Mouse (Mus musculus) heart, embryonic 13.5 days (tissue): ENCODE data around the gene Slit3. TPM values are rescaled to one million over a fixed set of nuclear protein-coding genes. Genes with fewer than 3 reads are reported as not detected.

Experiments used
- ATAC-seq: fragments of 200-750 bp; cut with Nextera tagmentation; 2 replicates; pipeline ENCODE4 v1.8.0; 2017; ENCODE audit warnings: moderate TSS enrichment; ENCODE audit not compliant: insufficient number of reproducible peaks, low FRiP score, low TSS enrichment; ENCODE audit errors: extremely low read depth
- H3K27ac ChIP-seq: fragments of 300-500 bp; sonication (generic); replicated peaks from 2 replicates; pipeline ENCODE4 v1.5.1; 2015; ENCODE audit warnings: moderate library complexity, mild to moderate bottlenecking, inconsistent platforms
- H3K27me3 ChIP-seq: fragments of 300-500 bp; sonication (generic); replicated peaks from 2 replicates; pipeline ENCODE4 v1.6.1; 2015; ENCODE audit warnings: mild to moderate bottlenecking, inconsistent platforms
- H3K36me3 ChIP-seq: fragments of 300-500 bp; sonication (generic); 2 replicates; pipeline ENCODE4 v1.6.1; 2015; ENCODE audit warnings: mild to moderate bottlenecking, inconsistent platforms
- H3K4me1 ChIP-seq: fragments of 300-500 bp; sonication (generic); 2 replicates; pipeline ENCODE4 v1.6.1; 2015; ENCODE audit warnings: inconsistent platforms
- H3K4me2 ChIP-seq: fragments of 300-500 bp; sonication (generic); 2 replicates; pipeline ENCODE4 v1.6.1; 2015; ENCODE audit warnings: inconsistent platforms, mild to moderate bottlenecking, moderate library complexity
- H3K4me3 ChIP-seq: fragments of 300-500 bp; sonication (generic); 2 replicates; pipeline ENCODE4 v1.5.1; 2015; ENCODE audit warnings: moderate library complexity, mild to moderate bottlenecking, inconsistent platforms
- H3K9ac ChIP-seq: fragments of 300-500 bp; sonication (generic); 2 replicates; pipeline ENCODE4 v1.6.1; 2015; ENCODE audit warnings: inconsistent platforms, mild to moderate bottlenecking, moderate library complexity
- H3K9me3 ChIP-seq: fragments of 300-500 bp; sonication (generic); 2 replicates; pipeline ENCODE4 v1.6.1; 2016; ENCODE audit warnings: inconsistent platforms
- WGBS: fragments of 180-500 bp; shearing (Covaris S2); methylation state at CpG from one replicate; pipeline ENCODE4 v1.1.7; 2015; ENCODE audit warnings: mixed read lengths; 5-methylcytosine and 5-hydroxymethylcytosine counted together
- polyA plus RNA-seq: library from polyadenylated mRNA; unstranded; fragments of >200 nt; fragmentation: Nextera tagmentation; extraction: Ambion mirVana; gene quantifications from 2 replicates; pipeline ENCODE4 v1.2.1, GENCODE M21; 2015

The Slit3 gene
- polyA plus RNA-seq, 1 experiment from 2014 or later = 12.5 TPM

DNA sequence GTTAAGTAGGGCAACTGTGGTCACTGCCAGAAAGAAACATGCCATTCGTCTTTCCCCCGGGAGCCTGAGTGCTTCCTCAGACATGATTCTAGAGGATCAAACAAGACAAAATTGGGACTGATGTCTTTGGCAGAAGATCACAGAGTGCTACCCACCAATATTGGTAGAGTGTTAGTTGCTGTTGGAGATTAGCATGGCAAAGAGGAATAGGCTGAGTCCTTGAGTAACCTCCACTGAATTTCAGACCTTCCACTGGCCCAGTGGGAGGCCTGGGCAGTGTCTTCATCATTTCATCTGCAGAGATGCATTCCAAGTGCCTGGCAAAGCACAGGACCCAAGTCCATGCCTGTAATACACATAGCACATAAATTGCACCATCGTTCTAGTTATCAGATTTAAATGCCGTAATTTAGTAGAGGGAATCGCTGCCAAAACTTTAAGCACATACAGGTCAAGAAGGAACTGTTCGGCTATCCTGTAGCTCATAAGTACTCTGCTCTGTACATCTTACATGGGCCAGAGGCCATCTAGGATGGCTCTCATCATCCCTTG lies 77.6 kb downstream of the Slit3 start:
- Histone ChIP-seq H3K36me3 (no peaks in the 10 kb centered on the region), H3K9me3 (no peaks in the 10 kb centered on the region), H3K4me2 (no peak overlapping the region), H3K27ac (no peak overlapping the region), H3K9ac (no peak overlapping the region), H3K4me3 (no peak overlapping the region), H3K4me1 (peaks cover 6% of the 10 kb centered on the region; the same call in 1 of the 2 replicates), H3K27me3 (no peaks in the 10 kb centered on the region)
- ATAC-seq = no peak
- 85% methylated on average over 6 of the region's 6 CpGs for WGBS

DNA sequence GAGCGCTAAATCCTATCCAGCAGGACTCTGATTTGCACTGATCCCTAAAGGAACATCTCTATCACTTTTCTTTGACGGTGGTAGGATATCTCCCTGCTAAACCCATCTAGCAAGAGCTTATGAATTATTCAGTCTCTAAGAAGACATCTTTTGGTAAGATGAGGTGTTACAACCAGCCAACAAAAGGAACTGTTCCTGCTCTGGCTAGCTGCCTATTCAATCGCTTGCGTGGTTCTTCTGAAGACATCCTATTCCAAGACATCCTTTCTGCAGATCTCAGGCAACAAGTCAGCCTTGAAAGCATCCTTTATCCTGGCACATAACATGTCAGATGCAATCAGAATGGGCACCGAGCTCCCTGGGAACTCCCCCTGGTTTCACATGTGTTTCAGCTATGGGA lies 81.3 kb downstream of the Slit3 start:
- Histone ChIP-seq H3K9ac (no peak overlapping the region), H3K27me3 (no peaks in the 10 kb centered on the region), H3K9me3 (no peaks in the 10 kb centered on the region), H3K4me1 (peaks cover 6% of the 10 kb centered on the region; the same call in 1 of the 2 replicates), H3K4me2 (no peak overlapping the region), H3K27ac (no peak overlapping the region), H3K36me3 (no peaks in the 10 kb centered on the region), H3K4me3 (no peak overlapping the region)
- 72% methylated on average over 5 of the region's 5 CpGs for WGBS
- no peak for ATAC-seq

DNA sequence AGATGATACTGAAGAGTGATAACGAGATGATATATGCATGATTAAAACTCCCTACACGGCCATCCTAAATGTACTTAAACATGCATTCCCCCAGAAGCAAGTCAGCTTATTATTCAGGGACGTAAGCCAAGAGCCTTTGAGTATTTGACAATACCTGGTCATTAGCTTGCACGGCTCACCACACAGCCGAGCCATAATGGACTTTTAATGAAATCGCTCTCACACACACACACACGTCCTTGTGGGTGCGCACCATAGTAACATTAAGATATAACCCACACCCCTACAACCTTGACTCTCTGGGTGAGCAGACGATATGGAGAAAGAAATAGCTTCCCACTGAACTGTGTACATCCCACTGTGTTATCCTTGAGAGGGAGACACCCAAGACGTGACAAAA lies 82.6 kb downstream of the Slit3 start:
- Histone ChIP-seq H3K4me1 (peaks cover 6% of the 10 kb centered on the region; the same call in 1 of the 2 replicates), H3K4me2 (no peak overlapping the region), H3K9me3 (no peaks in the 10 kb centered on the region), H3K27ac (no peak overlapping the region), H3K4me3 (no peak overlapping the region), H3K36me3 (no peaks in the 10 kb centered on the region), H3K9ac (no peak overlapping the region), H3K27me3 (no peaks in the 10 kb centered on the region)
- no peak for ATAC-seq
- WGBS = 67% methylated on average over 10 of the region's 10 CpGs

GRCm38 (mm10) chr11:35204084-35204483 lies 83.1 kb downstream of the Slit3 start:
- WGBS = 57% methylated on average over 9 of the region's 9 CpGs
- no peak for ATAC-seq
- H3K27me3 ChIP-seq = no peaks in the 10 kb centered on the region
- H3K4me3 ChIP-seq = no peak overlapping the region
- H3K9ac ChIP-seq = no peak overlapping the region
- H3K36me3 ChIP-seq = no peaks in the 10 kb centered on the region
- no peak overlapping the region for H3K27ac ChIP-seq
- H3K4me1 ChIP-seq = peaks cover 6% of the 10 kb centered on the region; the same call in 1 of the 2 replicates
- no peak overlapping the region for H3K4me2 ChIP-seq
- H3K9me3 ChIP-seq = no peaks in the 10 kb centered on the region

DNA sequence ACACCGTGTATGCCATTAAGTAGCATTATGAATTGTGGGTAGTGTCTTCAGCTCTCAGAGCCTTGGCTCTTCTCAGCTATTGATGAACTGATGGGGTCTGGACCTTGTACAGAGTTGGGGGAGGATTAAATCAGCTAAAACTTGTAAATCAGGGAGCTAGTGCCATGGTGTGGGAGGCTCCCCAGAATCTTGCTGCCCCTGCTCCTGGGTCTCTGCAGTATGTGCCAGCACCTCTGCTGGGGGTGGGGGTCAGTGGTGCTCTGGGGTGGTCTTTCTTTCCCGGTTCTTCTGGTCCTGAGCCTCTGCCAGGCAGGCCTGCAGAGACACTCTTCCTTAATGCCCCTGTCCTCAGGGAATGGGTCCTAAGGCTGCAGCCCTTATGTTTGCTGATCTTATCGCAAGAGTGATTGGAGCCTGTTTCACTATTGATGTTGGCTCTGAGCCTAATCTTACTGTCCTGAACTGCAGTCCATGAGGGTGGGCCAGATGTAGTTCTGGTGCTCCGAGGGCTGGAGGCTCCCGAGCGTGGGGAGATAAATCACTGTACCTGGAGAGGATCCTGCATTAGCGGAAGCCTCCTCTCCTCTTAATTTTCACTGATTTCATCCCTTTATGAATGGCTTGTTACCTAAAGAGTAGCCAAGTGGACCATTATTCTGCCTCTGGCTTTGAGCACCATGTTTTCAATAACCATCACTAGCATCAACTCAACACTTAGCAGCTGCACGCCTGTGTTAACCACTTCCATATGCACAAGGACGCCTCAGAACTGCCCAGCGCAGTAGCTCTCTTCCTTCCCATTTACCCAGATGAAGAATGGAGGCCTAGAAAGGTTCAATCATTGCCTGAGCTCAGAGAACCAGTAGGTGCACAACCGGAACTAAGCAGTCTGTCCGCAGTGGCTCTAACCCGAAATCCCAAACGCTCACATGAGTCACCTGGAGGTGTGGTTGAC lies 90.0 kb downstream of the Slit3 start:
- Histone ChIP-seq H3K36me3 (0 out of 2 replicates have a peak, but pooled peaks cover 4% of the 10 kb centered on the region), H3K9ac (no peak overlapping the region), H3K4me3 (no peak overlapping the region), H3K4me2 (no peak overlapping the region), H3K4me1 (peaks cover 10% of the 10 kb centered on the region), H3K9me3 (peaks cover 3% of the 10 kb centered on the region; the same call in 1 of the 2 replicates), H3K27me3 (no peaks in the 10 kb centered on the region), H3K27ac (no peak overlapping the region)
- no peak for ATAC-seq
- 62% methylated on average over 14 of the region's 14 CpGs for WGBS

DNA sequence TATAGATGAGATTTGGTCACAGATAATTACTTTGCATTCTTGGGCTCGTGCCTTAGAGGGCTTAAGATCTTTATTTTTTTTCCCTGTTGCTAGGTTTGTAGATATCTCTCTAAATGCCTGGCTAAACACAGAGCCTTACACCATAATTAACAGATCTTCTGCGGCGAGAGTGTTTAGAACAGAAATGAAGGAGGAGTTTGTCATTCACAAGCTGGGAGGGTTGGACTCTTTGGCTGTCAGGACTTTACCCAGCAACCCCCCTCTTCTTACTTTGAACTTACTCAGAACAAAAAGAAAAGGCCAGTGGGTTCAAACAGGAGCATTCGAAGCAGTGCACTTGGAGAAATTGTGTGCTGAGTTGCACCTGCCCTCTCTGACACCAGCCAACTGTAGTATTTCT lies 103.0 kb downstream of the Slit3 start:
- H3K4me1 ChIP-seq = peaks cover 5% of the 10 kb centered on the region
- no peaks in the 10 kb centered on the region for H3K9me3 ChIP-seq
- H3K4me2 ChIP-seq = no peak overlapping the region
- no peak overlapping the region for H3K4me3 ChIP-seq
- no peak overlapping the region for H3K9ac ChIP-seq
- no peaks in the 10 kb centered on the region for H3K36me3 ChIP-seq
- H3K27me3 ChIP-seq = no peaks in the 10 kb centered on the region
- no peak overlapping the region for H3K27ac ChIP-seq
- ATAC-seq = no peak
- 59% methylated on average over 4 of the region's 4 CpGs for WGBS

DNA sequence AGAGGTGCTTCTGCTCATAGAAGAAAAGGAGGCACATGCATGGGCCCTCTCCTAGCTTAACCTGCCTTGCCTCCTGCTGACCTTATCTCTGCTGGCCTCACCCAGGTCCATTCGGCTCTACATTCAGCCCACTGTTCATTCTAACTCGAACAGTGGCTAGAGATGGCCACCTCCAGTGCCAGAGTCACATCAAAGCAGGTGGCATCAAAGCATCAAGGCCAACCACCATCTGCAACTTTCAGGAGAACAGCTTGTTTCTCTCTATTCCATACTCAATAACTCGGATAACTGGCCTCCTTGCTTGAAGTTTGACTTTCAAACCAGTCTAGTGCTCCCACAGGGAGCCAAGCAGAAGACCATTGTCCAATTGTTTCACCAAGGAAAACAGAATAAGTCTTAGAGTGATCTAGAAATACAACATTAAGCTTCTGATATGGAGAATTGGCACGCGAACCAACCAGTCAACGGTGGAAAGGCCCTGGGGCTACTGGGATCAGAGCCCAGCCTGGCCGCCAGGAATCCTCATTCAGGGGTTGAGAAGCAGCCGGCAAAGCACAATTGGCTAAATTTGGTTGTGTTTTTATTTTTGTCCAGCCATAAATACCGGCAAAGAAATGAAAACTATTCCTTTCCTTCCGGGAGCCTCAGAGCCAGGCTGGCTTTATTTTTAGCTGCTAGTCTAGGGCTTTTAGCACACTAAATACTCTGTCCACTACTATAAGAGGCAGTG lies 110.5 kb downstream of the Slit3 start:
- Histone ChIP-seq H3K9me3 (no peaks in the 10 kb centered on the region), H3K27me3 (no peaks in the 10 kb centered on the region), H3K36me3 (no peaks in the 10 kb centered on the region), H3K4me2 (peak overlapping the region; percentile 2; the same call in 1 of the 2 replicates), H3K4me1 (peaks cover 14% of the 10 kb centered on the region), H3K27ac (peak overlapping the region; percentile 36; the same call in 1 of the 2 replicates), H3K9ac (no peak overlapping the region), H3K4me3 (no peak overlapping the region)
- no peak for ATAC-seq
- WGBS = 64% methylated on average over 10 of the region's 10 CpGs

DNA sequence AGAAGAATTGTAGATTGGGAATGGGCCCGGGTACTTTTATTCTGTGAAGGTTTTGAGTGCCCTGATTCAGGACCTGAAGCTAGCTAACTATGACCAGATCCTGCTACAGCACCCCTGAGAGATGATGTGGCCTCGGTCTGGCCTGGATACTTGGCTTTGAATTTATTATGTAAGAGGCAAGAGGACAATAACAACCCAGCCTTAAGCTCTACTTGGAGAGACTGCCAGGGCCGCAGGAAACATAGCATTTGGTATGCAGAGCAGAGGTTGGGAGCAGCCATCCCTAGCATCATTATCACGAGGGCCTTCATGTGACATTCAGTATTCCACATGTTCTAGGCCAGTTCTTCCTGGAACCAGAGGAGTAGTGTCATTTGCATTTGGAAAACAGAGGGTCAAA lies 111.3 kb downstream of the Slit3 start:
- Histone ChIP-seq H3K4me2 (no peak overlapping the region), H3K4me1 (peaks cover 14% of the 10 kb centered on the region), H3K36me3 (no peaks in the 10 kb centered on the region), H3K27me3 (no peaks in the 10 kb centered on the region), H3K9me3 (no peaks in the 10 kb centered on the region), H3K27ac (peak overlapping the region; percentile 36; the same call in 1 of the 2 replicates), H3K9ac (no peak overlapping the region), H3K4me3 (no peak overlapping the region)
- no peak for ATAC-seq
- 77% methylated on average over 4 of the region's 4 CpGs for whole genome bisulfite sequencing

DNA sequence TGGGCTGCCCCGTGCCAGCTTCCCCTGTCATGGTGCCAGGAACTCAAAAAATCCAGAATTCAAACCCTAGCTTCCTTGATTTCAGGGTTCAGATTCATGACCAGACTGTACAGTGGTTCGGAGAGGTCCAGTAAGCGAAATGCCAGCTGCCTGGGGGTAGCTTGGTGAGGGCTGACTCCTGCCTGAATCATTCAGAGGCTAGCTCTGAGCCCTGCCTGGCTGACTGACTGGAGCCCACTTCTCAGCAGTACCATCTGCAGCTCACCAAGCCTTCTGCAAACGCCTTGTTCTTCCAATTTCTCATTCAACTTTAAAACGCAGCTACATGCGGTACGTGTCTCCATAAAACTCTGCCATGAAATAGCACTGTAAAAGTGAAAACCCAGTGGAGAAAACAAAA lies 120.4 kb downstream of the Slit3 start:
- WGBS = 85% methylated on average over 7 of the region's 7 CpGs
- no peak for ATAC-seq

GRCm38 (mm10) chr11:35243597-35243996 lies 122.6 kb downstream of the Slit3 start:
- no peak overlapping the region for H3K27ac ChIP-seq
- no peaks in the 10 kb centered on the region; the same call in 1 of the 2 replicates for H3K27me3 ChIP-seq
- peaks cover 7% of the 10 kb centered on the region for H3K4me1 ChIP-seq
- H3K9me3 ChIP-seq = no peaks in the 10 kb centered on the region
- H3K9ac ChIP-seq = no peak overlapping the region
- no peak overlapping the region for H3K4me2 ChIP-seq
- no peak for ATAC-seq
- no peaks in the 10 kb centered on the region for H3K36me3 ChIP-seq
- 85% methylated on average over 9 of the region's 9 CpGs for WGBS
- no peak overlapping the region for H3K4me3 ChIP-seq

More for the DNA sequence above, 120.4 kb downstream of the Slit3 start:
- Histone ChIP-seq H3K4me1 (no peaks in the 10 kb centered on the region), H3K4me3 (no peak overlapping the region), H3K4me2 (no peak overlapping the region), H3K36me3 (peaks cover 6% of the 10 kb centered on the region; the same call in 1 of the 2 replicates), H3K27me3 (no peaks in the 10 kb centered on the region), H3K9ac (no peak overlapping the region), H3K9me3 (peaks cover 9% of the 10 kb centered on the region; the same call in 1 of the 2 replicates), H3K27ac (no peak overlapping the region)

DNA sequence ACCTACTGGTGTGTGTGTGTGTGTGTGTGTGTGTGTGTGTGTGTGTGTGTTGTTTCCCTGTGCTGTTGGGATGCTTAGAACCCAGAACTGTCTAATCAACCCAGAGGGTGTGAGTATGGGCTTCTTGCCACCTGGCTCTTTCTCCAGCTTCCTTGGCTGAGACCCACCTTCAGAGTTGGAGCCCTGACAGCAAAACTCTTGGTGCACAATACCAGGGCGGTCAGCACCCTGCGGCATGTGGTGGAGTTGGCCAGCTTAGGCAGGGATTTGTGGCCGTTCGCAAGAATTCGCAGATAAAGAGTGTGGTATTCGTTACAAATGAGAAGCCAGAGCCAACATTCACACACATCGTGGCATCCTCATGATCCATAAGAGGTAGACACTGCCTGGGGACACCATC lies 123.5 kb downstream of the Slit3 start:
- H3K27ac ChIP-seq = no peak overlapping the region
- no peaks in the 10 kb centered on the region; the same call in 1 of the 2 replicates for H3K27me3 ChIP-seq
- H3K4me1 ChIP-seq = peaks cover 10% of the 10 kb centered on the region
- no peak overlapping the region for H3K9ac ChIP-seq
- no peak overlapping the region for H3K4me2 ChIP-seq
- no peak overlapping the region for H3K4me3 ChIP-seq
- WGBS = 72% methylated on average over 7 of the region's 7 CpGs
- H3K36me3 ChIP-seq = no peaks in the 10 kb centered on the region
- H3K9me3 ChIP-seq = no peaks in the 10 kb centered on the region
- no peak for ATAC-seq
